Mouse (Mus musculus): ENCODE results near the gene Tk2.

Tk2 gene

GRCm38 (mm10) chr8:104219806-104220205, 28.6 kb downstream of the Tk2 start:
- peak; percentile 60 to 80 for DNase-seq (ENCODE audit: low spot score in 2 of 2)

DNA sequence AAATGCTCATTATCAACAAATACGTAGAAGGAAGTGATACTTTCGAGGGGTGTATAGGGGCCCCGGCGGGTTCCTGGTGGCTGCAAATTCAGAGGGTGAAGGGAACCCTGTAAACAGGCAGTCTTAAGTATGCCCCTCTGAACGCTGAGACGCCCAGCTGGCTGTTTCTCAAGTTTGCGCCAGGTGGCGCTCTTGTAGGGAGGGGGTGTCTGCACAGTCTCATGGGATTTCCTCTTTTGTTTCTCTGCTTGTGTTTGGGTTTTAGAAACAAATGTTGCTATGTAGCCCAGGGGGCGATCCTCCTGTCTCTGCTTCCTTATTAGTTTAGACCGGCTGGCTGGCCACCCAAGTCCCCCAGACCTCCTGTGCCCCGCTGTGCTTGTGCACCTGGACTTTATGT, 29.3 kb downstream of the Tk2 start:
- DNase-seq (ENCODE audit: low spot score in 2 of 2): no peak

GRCm38 (mm10) chr8:104217601-104218000, 30.8 kb downstream of the Tk2 start:
- DNase-seq (ENCODE audit: low spot score in 2 of 2): no peak

DNA sequence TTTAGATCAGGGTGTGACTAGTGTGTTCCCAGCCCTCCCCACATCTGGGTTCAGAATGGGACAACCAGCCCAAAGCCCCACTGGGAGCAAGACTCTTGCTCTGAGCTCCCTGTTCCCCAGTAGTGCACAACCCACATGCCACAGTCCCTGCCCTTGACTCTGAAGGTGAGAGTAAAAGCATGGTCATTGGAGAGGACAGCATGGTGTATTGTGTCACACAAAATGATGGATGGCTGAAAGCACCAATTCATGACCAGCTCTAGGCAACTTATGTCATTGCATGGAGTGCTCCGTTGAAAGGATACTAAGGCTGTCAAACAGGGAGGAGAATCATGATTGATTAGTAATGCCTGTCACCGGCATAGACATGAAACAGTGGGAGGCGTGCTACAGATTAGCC, 43.1 kb downstream of the Tk2 start:
- no peak for DNase-seq (ENCODE audit: low spot score in 2 of 2)

DNA sequence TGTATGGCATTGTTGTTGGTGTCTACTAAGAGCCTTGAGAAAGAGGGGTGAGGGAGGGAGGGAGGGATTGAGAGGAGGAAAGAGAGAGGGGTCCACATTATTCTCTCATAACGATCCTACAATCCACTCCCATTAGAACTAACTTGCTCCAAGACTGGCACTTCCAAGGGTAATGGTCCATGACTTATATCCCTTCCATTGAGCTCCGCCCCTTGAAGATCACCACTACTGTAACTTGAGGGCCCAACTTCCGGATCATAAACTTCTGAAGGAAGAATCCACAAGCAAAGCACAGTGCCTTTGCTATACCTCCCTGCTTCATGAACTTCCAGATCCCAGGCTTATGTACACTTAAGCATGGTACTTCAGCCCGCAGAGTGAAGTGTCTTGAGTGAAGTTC, 46.0 kb downstream of the Tk2 start:
- DNase-seq (ENCODE audit: low spot score in 2 of 2): no peak

DNA sequence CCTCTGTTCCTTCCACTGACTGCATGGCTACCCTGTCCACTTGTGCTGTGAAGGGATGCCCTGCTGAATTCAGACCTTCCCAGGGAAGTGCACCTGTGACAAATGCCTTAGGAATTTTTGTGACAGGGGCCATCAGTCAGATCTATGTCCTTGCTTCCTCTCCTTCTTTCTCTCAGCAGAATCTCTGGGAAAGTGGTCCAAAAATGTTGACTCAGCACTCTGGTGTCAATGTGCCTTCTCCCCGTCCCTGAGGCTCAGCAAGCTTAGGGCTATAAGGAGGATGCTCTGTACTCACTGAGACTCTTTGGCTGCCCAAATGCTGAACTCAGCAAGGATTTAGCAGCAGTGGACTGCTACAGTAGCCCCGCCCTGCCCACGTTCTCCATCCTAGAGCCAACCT, 46.7 kb downstream of the Tk2 start:
- no peak for DNase-seq (ENCODE audit: low spot score in 2 of 2)

GRCm38 (mm10) chr8:104199802-104200201, 48.6 kb downstream of the Tk2 start:
- DNase-seq (ENCODE audit: low spot score in 2 of 2): no peak

DNA sequence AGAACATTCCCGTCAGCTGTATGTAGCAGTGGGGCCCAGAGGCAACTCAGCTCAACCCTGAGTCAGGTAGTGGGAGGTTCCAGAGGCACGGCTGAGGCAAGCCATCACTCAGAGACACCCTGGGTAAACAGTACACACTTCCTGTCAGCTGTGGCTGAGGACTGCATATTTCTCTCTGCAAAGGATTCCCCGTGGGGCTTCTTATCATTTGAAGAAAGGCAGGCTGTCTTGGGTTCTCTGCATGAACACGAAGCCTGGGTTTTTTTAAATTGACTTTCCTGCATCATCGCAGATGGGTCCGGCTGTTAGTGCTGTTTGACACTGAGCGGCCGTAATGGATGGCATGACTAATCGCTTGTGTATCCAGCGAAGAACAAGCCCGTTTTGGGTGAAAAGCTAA, 56.9 kb downstream of the Tk2 start:
- no peak for DNase-seq (ENCODE audit: low spot score in 2 of 2)

DNA sequence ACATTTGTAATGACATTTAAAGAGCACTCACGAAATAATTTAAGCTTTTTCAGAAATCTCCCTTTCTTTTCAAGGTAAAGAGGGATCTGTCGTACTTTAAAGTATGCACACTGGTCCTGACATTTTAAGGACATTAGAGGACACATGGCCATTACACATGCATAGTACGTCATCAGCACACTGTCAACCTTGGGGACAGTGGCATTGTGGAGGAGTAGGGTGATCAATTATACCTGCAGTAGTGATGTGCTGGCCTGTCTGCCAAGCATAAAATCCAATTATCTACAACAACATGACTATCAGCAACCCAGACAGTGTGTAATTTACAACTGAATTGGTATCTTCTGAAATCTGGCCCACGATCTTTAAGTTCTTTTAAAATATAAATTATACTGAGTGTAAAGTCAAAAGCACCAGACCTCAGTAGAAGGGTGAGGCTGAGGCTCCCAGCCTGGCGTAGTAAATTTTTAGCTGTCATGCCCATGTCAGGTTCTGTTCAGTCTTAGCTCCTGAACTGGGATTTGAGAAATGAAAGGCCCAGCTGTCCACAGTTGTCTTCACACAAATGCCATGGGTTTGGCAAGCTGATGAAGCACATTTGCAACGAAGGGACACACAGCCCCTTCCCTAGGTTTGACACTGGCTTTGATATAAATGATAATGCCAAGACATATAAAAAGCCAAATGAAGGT, 57.4 kb downstream of the Tk2 start:
- no peak for DNase-seq (ENCODE audit: low spot score in 2 of 2)

GRCm38 (mm10) chr8:104188459-104188858, 59.9 kb downstream of the Tk2 start:
- DNase-seq (ENCODE audit: low spot score in 2 of 2): peak in 1 of 2 experiments; percentile 9

- no peak for DNase-seq (ENCODE audit: low spot score in 2 of 2)
Observed at GRCm38 (mm10) chr8:104187622-104188021, 60.7 kb downstream of the Tk2 start.

DNA sequence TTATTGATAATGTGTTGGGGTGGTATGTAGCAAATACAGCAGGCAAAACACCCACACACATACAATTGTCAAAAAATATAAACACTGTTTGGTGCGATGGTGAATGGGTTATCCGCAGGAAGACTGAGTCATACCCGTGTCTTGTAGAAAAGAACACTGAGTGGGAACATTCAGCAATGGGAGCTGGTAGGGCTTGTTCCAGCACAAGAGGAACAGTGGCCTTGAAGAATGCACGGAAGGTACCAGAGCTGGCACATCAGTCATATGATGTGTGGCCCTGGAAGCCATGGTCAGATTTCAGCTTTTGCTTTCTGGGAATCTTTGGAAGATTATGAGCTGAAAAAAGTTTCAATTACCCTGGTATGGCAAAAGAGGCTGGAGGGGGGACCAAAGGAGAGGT, 61.5 kb downstream of the Tk2 start:
- DNase-seq (ENCODE audit: low spot score in 2 of 2): no peak

DNA sequence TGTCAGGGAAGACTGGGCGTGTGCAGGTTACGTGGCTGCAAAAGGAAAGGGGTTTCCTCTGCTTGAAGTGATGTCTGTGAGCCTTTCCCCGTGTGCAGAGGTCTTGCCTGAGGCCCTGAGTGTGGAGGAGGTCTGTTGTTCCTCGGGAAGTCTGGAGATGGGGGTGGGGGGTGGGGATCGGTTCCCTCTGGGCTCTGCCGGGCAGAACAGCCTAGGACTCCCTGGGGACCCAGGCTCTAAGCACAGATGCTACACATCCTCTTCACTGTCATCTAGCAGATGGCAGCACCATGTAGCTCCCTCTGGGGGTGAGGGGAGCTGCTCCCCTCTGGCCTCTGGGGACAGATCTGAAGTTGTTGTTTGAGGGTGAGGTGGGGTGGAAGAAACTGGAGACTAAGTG, 63.5 kb downstream of the Tk2 start:
- DNase-seq (ENCODE audit: low spot score in 2 of 2): no peak

DNA sequence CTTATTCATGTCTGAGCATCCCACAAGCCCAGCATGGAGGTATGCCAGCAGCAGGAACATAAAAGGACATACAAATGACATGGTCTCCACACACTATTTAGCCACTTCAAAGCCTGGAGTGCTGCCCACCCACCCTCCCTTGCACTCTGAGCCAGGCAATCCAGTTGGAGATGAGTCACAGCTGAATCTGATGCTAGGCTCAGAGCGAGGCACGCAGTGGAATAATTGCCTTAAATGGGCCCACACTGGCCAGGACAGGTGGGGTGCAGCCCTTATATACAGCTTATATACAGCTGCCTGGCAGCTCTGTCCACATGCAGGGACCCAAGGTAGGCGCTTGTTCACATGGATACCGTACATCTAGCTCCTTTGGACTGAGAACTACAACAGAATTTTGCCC, 71.3 kb downstream of the Tk2 start:
- no peak for DNase-seq (ENCODE audit: low spot score in 2 of 2)

Data from cerebellum, postnatal 4 days (tissue).